Mouse (Mus musculus): ENCODE measurements at regions not wholly inside any gene's neighbourhood (a gene's known extent, or its start where the extent isn't known, plus 50 kb on each side); places are given as distances from the start of the nearest gene placed in this dataset.

DNA sequence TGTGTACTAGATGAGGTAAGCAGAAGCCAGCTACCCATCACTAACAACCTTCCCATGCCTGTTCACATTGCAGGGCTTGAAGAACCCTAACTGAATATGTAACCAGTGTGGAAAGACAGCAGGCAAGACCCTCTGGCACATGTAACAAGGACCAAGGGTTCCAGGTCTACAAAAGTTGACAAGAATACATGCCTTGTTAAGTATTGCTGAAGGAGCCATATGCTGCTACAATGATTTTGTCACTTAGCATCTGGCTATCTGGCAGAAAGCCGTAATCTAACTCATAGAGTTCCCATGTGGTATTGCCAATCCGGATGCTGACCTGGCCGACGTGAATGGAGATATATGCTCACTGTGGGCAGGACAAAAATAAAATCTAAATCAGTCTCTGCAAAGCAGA, 1127.9 kb downstream of the Rapgef2 start:
- Histone ChIP-seq H3K4me3 (no peak overlapping the region), H3K27ac (no peak overlapping the region)
- no peak for TF ChIP-seq CTCF (conservative IDR thresholded peaks at IDR 0.05)
- peak; percentile 16 to 35 for DNase-seq (ENCODE audit: low spot score in 2 of 2)

Data from layer of hippocampus, adult 2 months (tissue).